Mouse (Mus musculus) midbrain, embryonic 11.5 days (tissue): ENCODE measurements around the gene Susd4. TPM values are rescaled to one million over a fixed set of nuclear protein-coding genes. Genes with fewer than 3 reads are reported as not detected.
A peak's percentile ranks its signal among the peaks of the same experiment; 100 is the strongest.

ENCODE experiments used
- ATAC-seq: fragments of 200-750 bp; cut with Nextera tagmentation; 2 replicates; pipeline ENCODE4 v1.8.0; 2017; ENCODE audit warnings: moderate TSS enrichment, moderate library complexity; ENCODE audit not compliant: low FRiP score
- DNase-seq: peaks from one replicate; pipeline ENCODE4 v3.0.0; 2015; ENCODE audit warnings: low spot score; ENCODE audit errors: missing footprints
- H3K27ac ChIP-seq: fragments of 300-500 bp; sonication (generic); 2 replicates; pipeline ENCODE4 v1.5.1; 2014; ENCODE audit warnings: low read depth, low read length
- H3K27me3 ChIP-seq: fragments of 300-500 bp; sonication (generic); 2 replicates; pipeline ENCODE4 v1.6.1; 2014; ENCODE audit warnings: mild to moderate bottlenecking, low read length, moderate library complexity, mixed read lengths; ENCODE audit not compliant: control insufficient read depth, insufficient read depth
- H3K36me3 ChIP-seq: fragments of 300-500 bp; sonication (generic); 2 replicates; pipeline ENCODE4 v1.6.1; 2014; ENCODE audit warnings: mild to moderate bottlenecking, low read length, moderate library complexity, mixed read lengths; ENCODE audit not compliant: control insufficient read depth, insufficient read depth
- H3K4me1 ChIP-seq: fragments of 300-500 bp; sonication (generic); 2 replicates; pipeline ENCODE4 v1.6.1; 2014; ENCODE audit warnings: low read length; ENCODE audit not compliant: control insufficient read depth, insufficient read depth
- H3K4me2 ChIP-seq: fragments of 300-500 bp; sonication (generic); 2 replicates; pipeline ENCODE4 v1.6.1; 2014; ENCODE audit warnings: mild to moderate bottlenecking, moderate library complexity
- H3K4me3 ChIP-seq: fragments of 300-500 bp; sonication (generic); 2 replicates; pipeline ENCODE4 v1.5.1; 2014; ENCODE audit warnings: low read depth, low read length
- H3K9ac ChIP-seq: fragments of 300-500 bp; sonication (generic); 2 replicates; pipeline ENCODE4 v1.6.1; 2014; ENCODE audit warnings: low read length
- H3K9me3 ChIP-seq: fragments of 300-500 bp; sonication (generic); 2 replicates; pipeline ENCODE4 v1.6.1; 2016; ENCODE audit warnings: low read length; ENCODE audit not compliant: control insufficient read depth
- WGBS: fragments of 180-500 bp; shearing (Covaris S2); extraction: QIAGEN DNeasy Blood & Tissue Kit; methylation state at CpG from one replicate; pipeline ENCODE4 v1.1.7; 2014; 5-methylcytosine and 5-hydroxymethylcytosine counted together
- polyA plus RNA-seq: library from polyadenylated mRNA; unstranded; fragments of >200 nt; fragmentation: Nextera tagmentation; extraction: Ambion mirVana; gene quantifications from 2 replicates; pipeline ENCODE4 v1.2.1, GENCODE M21; 2014

The Susd4 gene
- polyA plus RNA-seq, 1 experiment from 2014 or later: 23.0 TPM

- ATAC-seq (no peak), DNase-seq (no peak)
- Histone ChIP-seq H3K9me3 (no peaks in the 10 kb centered on the region), H3K36me3 (no peaks in the 10 kb centered on the region), H3K9ac (no peak overlapping the region), H3K4me3 (no peak overlapping the region), H3K4me2 (no peak overlapping the region), H3K4me1 (no peaks in the 10 kb centered on the region), H3K27ac (no peak overlapping the region), H3K27me3 (no peaks in the 10 kb centered on the region)
- WGBS: 25% methylated on average over 4 of the region's 6 CpGs
Measured at GRCm38 (mm10) chr1:182935469-182935868, 171.8 kb downstream of the Susd4 start.

GRCm38 (mm10) chr1:182937486-182938120 lies 173.9 kb downstream of the Susd4 start:
- no peaks in the 10 kb centered on the region for H3K36me3 ChIP-seq
- no peak overlapping the region for H3K27ac ChIP-seq
- no peaks in the 10 kb centered on the region; the same call in 1 of the 2 replicates for H3K4me1 ChIP-seq
- H3K4me3 ChIP-seq: no peak overlapping the region
- no peak overlapping the region for H3K9ac ChIP-seq
- 72% methylated on average over 10 of the region's 10 CpGs for WGBS
- no peak for ATAC-seq
- H3K9me3 ChIP-seq: no peaks in the 10 kb centered on the region
- no peak for DNase-seq
- H3K27me3 ChIP-seq: no peaks in the 10 kb centered on the region
- H3K4me2 ChIP-seq: no peak overlapping the region

- WGBS: 86% methylated on average over 2 of the region's 2 CpGs
- ATAC-seq: no peak
- H3K9ac ChIP-seq: no peak overlapping the region
- no peak overlapping the region for H3K4me3 ChIP-seq
- no peaks in the 10 kb centered on the region for H3K36me3 ChIP-seq
- H3K4me1 ChIP-seq: no peaks in the 10 kb centered on the region; the same call in 1 of the 2 replicates
- no peaks in the 10 kb centered on the region for H3K27me3 ChIP-seq
- DNase-seq: no peak
- H3K4me2 ChIP-seq: no peak overlapping the region
- no peaks in the 10 kb centered on the region for H3K9me3 ChIP-seq
- no peak overlapping the region for H3K27ac ChIP-seq
Measured at GRCm38 (mm10) chr1:182941921-182942320, 178.3 kb downstream of the Susd4 start.

GRCm38 (mm10) chr1:182943911-182944310 lies 180.3 kb downstream of the Susd4 start:
- Histone ChIP-seq H3K4me3 (no peak overlapping the region), H3K36me3 (no peaks in the 10 kb centered on the region), H3K9me3 (no peaks in the 10 kb centered on the region), H3K4me1 (no peaks in the 10 kb centered on the region; the same call in 1 of the 2 replicates), H3K4me2 (no peak overlapping the region), H3K9ac (no peak overlapping the region), H3K27me3 (no peaks in the 10 kb centered on the region), H3K27ac (no peak overlapping the region)
- WGBS: 91% methylated on average over 3 of the region's 3 CpGs
- ATAC-seq (no peak), DNase-seq (no peak)

- Histone ChIP-seq H3K4me2 (no peak overlapping the region), H3K9ac (no peak overlapping the region), H3K36me3 (no peaks in the 10 kb centered on the region), H3K4me1 (no peaks in the 10 kb centered on the region; the same call in 1 of the 2 replicates), H3K27me3 (no peaks in the 10 kb centered on the region), H3K9me3 (no peaks in the 10 kb centered on the region), H3K27ac (no peak overlapping the region), H3K4me3 (no peak overlapping the region)
- WGBS: 78% methylated on average over 5 of the region's 5 CpGs
- DNase-seq (no peak), ATAC-seq (no peak)
Measured at GRCm38 (mm10) chr1:182944638-182945037, 181.0 kb downstream of the Susd4 start.

- ATAC-seq (no peak), DNase-seq (peak; percentile 54)
- Histone ChIP-seq H3K27me3 (no peaks in the 10 kb centered on the region), H3K4me3 (no peak overlapping the region), H3K27ac (no peak overlapping the region), H3K36me3 (no peaks in the 10 kb centered on the region), H3K9me3 (no peaks in the 10 kb centered on the region), H3K9ac (no peak overlapping the region), H3K4me2 (no peak overlapping the region), H3K4me1 (no peaks in the 10 kb centered on the region; the same call in 1 of the 2 replicates)
- WGBS: 77% methylated on average over 6 of the region's 6 CpGs
Measured at GRCm38 (mm10) chr1:182945561-182945960, 181.9 kb downstream of the Susd4 start.

Other genes starting within 250 kb of the Susd4 start
- gene Capn2, start 246.3 kb upstream of the Susd4 start, polyA plus RNA-seq: 76.3 and 77.0 TPM in 2 replicates
- 0.12 TPM in 1 of 2 replicates, not detected in the other for gene Capn8, start 198.9 kb upstream of the Susd4 start, polyA plus RNA-seq
- gene Ccdc185, start 14.7 kb upstream of the Susd4 start, polyA plus RNA-seq: not detected in 2 replicates
- 0.57 and 0.79 TPM in 2 replicates for gene Tlr5, start 190.9 kb downstream of the Susd4 start, polyA plus RNA-seq